Mouse (Mus musculus): ENCODE results near the gene Mettl13. TPM values are rescaled to one million over a fixed set of nuclear protein-coding genes. Genes with fewer than 3 reads are reported as not detected.

Gene Mettl13
- 12.7 and 15.1 TPM in 2 replicates for polyA plus RNA-seq (2014; fragmentation: Nextera tagmentation; extraction: Ambion mirVana)

DNA sequence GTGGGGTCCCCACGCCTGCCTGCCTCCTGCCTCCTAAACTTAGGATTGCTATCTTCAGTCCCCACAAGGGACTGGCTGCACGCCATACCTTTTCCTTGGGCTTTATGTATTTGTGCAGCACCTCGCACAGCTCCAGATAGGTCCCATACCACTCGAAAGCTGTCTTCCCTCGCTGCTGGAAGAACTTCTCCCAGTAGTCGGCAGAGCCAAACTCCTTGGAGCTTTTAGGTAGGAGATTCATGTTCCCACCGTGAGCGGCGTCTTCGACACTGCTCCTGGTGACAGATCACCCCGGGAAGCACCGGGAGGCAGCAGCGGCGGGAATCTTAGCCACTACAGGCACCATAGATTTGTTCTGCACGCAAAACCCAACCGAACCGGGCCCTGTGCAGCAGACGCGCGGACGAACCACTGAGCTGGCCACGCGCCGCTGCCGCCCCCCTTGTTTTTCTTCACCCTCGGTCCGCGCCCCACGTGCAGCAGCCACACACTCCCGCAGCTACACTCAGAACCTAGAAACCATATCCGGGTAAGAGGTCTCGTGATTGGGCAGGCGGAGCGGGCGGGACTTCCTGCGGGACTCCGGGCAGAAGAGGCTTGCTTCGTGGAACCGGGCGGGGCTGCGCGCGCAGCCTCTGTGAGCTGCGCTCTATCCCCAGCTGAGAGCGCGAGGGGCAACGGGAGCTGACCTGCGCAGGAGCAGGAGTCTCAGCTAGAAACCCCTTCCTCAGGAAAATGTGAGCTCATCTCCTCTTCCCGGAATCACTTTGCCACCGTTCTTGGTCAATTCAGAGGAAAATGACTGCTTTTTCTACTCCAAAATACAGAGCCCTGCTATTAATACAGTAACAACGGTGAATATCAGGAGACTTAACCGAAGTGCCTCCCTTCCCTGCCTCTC is at the start of gene Mettl13:
Gene Mettl13, minus strand, starts transcription at position 536 of the 901 bp plus-strand sequence.
- Histone ChIP-seq H3K9ac (replicated peaks; ENCODE audit: low read length) (peak within 1 kb of the TSS; percentile 72), H3K36me3 (ENCODE audit: control insufficient read depth, insufficient read depth, low read length) (peaks cover 30% of the 10 kb centered on the region), H3K4me2 (ENCODE audit: low read length) (peak within 1 kb of the TSS; percentile 90), H3K4me1 (ENCODE audit: control insufficient read depth, insufficient read depth, low read length) (peaks cover 6% of the 10 kb centered on the region), H3K4me3 (replicated peaks; ENCODE audit: low read depth, low read length) (peak within 1 kb of the TSS; percentile 73), H3K27me3 (ENCODE audit: control insufficient read depth, insufficient read depth, low read length) (no peaks in the 10 kb centered on the region), H3K27ac (replicated peaks; ENCODE audit: low read depth, low read length) (peak within 1 kb of the TSS; percentile 75), H3K9me3 (ENCODE audit: control insufficient read depth, low read length) (no peaks in the 10 kb centered on the region)
- under 1% methylated on average over 52 of the region's 52 CpGs for WGBS
- DNase-seq (peak; percentile 99), ATAC-seq (ENCODE audit: low FRiP score, low TSS enrichment) (peak; percentile 98)

DNA sequence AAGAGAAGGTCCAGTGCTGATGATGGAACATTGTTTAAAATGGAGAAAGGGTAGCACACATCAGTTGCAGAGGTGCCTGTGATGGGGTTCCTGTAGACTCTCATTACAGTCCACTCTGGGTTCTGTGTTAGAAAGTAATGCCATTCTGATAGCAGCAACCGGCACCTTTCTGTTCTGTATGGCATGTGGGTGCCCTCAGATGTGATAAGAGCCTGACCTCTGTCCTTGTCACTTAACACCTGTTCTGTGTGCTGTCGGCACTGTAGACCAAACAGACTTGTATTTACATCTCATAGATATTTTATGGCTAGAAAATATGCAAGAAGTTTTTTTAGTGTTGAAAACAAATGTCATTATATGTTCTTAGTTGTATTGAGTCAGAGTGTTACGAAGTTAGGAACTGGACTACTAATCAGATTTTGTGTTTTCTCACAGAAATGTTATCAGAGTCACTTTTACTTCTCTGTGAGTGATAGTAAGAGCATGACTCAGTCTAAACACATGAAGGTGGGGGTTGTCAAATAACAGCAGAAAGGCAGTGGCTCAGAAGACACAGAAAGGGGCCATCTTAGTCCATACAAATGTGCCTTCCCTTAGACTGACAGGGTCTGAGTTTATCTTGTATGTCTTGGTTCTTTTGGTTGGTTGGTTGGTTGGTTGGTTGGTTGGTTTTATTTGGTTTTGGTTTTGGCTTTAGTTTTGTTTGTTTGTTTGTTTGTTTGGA is 49.2 kb upstream of the Mettl13 start:
- Histone ChIP-seq H3K27me3 (ENCODE audit: control insufficient read depth, insufficient read depth, low read length) (no peaks in the 10 kb centered on the region), H3K4me3 (replicated peaks; ENCODE audit: low read depth, low read length) (no peak overlapping the region), H3K9ac (replicated peaks; ENCODE audit: low read length) (no peak overlapping the region), H3K4me2 (ENCODE audit: low read length) (no peak overlapping the region), H3K27ac (replicated peaks; ENCODE audit: low read depth, low read length) (no peak overlapping the region), H3K4me1 (ENCODE audit: control insufficient read depth, insufficient read depth, low read length) (no peaks in the 10 kb centered on the region), H3K9me3 (ENCODE audit: control insufficient read depth, low read length) (no peaks in the 10 kb centered on the region), H3K36me3 (ENCODE audit: control insufficient read depth, insufficient read depth, low read length) (peaks cover 28% of the 10 kb centered on the region)
- WGBS = 95% methylated on average over 3 of the region's 3 CpGs
- DNase-seq (no peak), ATAC-seq (ENCODE audit: low FRiP score, low TSS enrichment) (no peak)

DNA sequence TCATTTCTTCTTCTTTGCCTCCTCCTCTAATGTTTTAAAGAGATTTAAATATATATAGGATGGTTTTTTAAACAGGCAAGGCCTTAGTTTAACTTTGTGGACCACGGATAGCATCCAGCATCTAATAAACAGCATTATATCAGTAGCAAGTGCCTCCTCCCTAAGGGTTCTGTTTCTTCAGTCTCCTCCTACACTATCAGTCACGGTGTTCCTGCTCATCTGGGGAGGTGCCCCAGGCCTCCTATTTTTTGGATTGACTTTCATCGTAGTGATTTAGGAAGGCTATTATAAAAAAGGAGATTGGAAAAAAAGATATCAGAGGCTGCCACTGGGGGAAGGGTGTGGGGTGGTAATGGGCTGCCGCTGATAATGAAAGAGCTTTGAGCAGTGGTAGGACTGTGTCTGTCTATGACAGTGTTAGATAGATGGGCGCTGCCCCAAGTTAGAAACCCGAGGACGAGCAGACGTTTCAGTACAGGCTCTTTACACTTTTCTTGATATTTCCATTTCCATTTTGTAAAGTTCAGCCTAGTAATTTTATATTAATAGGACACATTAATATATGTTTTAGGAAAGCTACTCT is 42.2 kb upstream of the Mettl13 start:
- Histone ChIP-seq H3K4me1 (ENCODE audit: control insufficient read depth, insufficient read depth, low read length) (0 out of 2 replicates have a peak, but pooled peaks cover 5% of the 10 kb centered on the region), H3K4me3 (replicated peaks; ENCODE audit: low read depth, low read length) (no peak overlapping the region), H3K36me3 (ENCODE audit: control insufficient read depth, insufficient read depth, low read length) (peaks cover 17% of the 10 kb centered on the region), H3K9ac (replicated peaks; ENCODE audit: low read length) (no peak overlapping the region), H3K27me3 (ENCODE audit: control insufficient read depth, insufficient read depth, low read length) (no peaks in the 10 kb centered on the region), H3K27ac (replicated peaks; ENCODE audit: low read depth, low read length) (no peak overlapping the region), H3K9me3 (ENCODE audit: control insufficient read depth, low read length) (no peaks in the 10 kb centered on the region), H3K4me2 (ENCODE audit: low read length) (no peak overlapping the region)
- peak; percentile 43; the same call in 1 of the 2 replicates for ATAC-seq (ENCODE audit: low FRiP score, low TSS enrichment)
- WGBS = 56% methylated on average over 8 of the region's 8 CpGs
- DNase-seq = peak; percentile 23

DNA sequence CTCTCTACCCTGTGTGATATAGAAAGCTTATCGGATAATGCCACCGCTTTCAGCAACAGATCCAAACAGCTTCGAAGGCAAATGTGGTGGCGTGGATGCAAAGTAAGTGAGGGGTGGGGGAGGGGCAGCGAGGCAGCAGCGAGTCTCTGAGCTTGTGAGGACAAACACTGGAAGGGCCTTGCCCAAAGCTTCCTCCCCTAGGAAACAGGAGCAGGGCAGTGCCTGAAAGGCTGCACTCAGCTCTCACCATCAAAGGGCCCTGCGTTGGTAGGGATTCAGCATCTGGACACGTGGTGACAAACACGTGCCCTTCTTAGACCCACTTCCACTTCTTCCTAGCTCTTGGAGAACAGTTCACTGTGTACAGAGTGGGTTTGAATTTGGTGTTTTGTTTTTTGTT is 41.1 kb upstream of the Mettl13 start:
- no peaks in the 10 kb centered on the region for H3K27me3 ChIP-seq (ENCODE audit: control insufficient read depth, insufficient read depth, low read length)
- H3K4me1 ChIP-seq (ENCODE audit: control insufficient read depth, insufficient read depth, low read length) = 0 out of 2 replicates have a peak, but pooled peaks cover 5% of the 10 kb centered on the region
- H3K9me3 ChIP-seq (ENCODE audit: control insufficient read depth, low read length) = no peaks in the 10 kb centered on the region
- H3K27ac ChIP-seq (replicated peaks; ENCODE audit: low read depth, low read length) = no peak overlapping the region
- WGBS = 3% methylated on average over 9 of the region's 9 CpGs
- ATAC-seq (ENCODE audit: low FRiP score, low TSS enrichment) (peak; percentile 88), DNase-seq (peak; percentile 74)
- H3K36me3 ChIP-seq (ENCODE audit: control insufficient read depth, insufficient read depth, low read length) = peaks cover 17% of the 10 kb centered on the region
- no peak overlapping the region for H3K9ac ChIP-seq (replicated peaks; ENCODE audit: low read length)
- no peak overlapping the region for H3K4me3 ChIP-seq (replicated peaks; ENCODE audit: low read depth, low read length)
- no peak overlapping the region for H3K4me2 ChIP-seq (ENCODE audit: low read length)

DNA sequence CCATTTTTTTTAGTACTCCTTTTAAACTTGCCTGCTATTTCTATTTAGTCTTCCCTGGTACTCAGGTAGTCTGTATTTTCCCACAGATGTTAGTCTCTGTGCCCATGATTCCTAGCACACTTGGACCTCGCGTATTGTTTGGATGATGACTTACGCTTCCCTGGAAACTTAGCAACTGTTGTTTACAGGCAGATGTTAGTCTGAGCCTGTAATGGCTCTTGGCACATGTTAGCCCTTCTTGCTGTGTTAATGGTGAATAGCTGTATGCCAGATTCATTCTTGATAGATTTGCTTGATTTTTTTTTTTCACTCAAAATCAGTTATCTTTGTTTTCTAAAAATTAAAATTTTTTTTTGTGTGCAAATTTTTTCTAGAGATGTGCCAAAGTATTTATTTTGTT is 40.3 kb upstream of the Mettl13 start:
- WGBS = 81% methylated on average over 3 of the region's 3 CpGs
- Histone ChIP-seq H3K4me3 (replicated peaks; ENCODE audit: low read depth, low read length) (no peak overlapping the region), H3K27ac (replicated peaks; ENCODE audit: low read depth, low read length) (no peak overlapping the region), H3K27me3 (ENCODE audit: control insufficient read depth, insufficient read depth, low read length) (no peaks in the 10 kb centered on the region), H3K9ac (replicated peaks; ENCODE audit: low read length) (no peak overlapping the region), H3K4me2 (ENCODE audit: low read length) (no peak overlapping the region), H3K9me3 (ENCODE audit: control insufficient read depth, low read length) (no peaks in the 10 kb centered on the region), H3K36me3 (ENCODE audit: control insufficient read depth, insufficient read depth, low read length) (peaks cover 22% of the 10 kb centered on the region), H3K4me1 (ENCODE audit: control insufficient read depth, insufficient read depth, low read length) (0 out of 2 replicates have a peak, but pooled peaks cover 5% of the 10 kb centered on the region)
- ATAC-seq (ENCODE audit: low FRiP score, low TSS enrichment) = no peak
- no peak for DNase-seq

DNA sequence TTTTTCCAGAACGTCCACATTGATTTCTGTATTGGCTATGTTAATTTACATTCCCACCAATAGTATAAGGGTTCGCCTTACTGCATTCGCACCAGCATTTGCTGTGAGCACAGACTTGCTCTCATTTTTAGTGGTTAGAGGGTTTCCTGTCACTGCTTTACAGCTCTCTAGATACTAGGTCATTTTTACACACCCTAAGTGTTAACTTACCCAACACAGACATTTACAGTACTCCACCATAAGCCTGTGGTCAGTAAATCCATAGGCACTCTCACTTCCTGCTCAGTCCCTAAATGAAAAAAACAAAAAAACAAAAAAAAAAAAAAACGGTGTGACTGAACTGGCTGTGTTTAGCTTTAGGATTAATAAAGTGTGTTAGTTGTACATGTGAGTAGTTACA is 37.9 kb upstream of the Mettl13 start:
- H3K27ac ChIP-seq (replicated peaks; ENCODE audit: low read depth, low read length) = no peak overlapping the region
- H3K9me3 ChIP-seq (ENCODE audit: control insufficient read depth, low read length) = no peaks in the 10 kb centered on the region
- H3K4me3 ChIP-seq (replicated peaks; ENCODE audit: low read depth, low read length) = no peak overlapping the region
- 0 out of 2 replicates have a peak, but pooled peaks cover 5% of the 10 kb centered on the region for H3K4me1 ChIP-seq (ENCODE audit: control insufficient read depth, insufficient read depth, low read length)
- DNase-seq (no peak), ATAC-seq (ENCODE audit: low FRiP score, low TSS enrichment) (no peak)
- WGBS = 87% methylated on average over 4 of the region's 4 CpGs
- H3K9ac ChIP-seq (replicated peaks; ENCODE audit: low read length) = no peak overlapping the region
- no peaks in the 10 kb centered on the region for H3K27me3 ChIP-seq (ENCODE audit: control insufficient read depth, insufficient read depth, low read length)
- no peak overlapping the region for H3K4me2 ChIP-seq (ENCODE audit: low read length)
- peaks cover 30% of the 10 kb centered on the region for H3K36me3 ChIP-seq (ENCODE audit: control insufficient read depth, insufficient read depth, low read length)

DNA sequence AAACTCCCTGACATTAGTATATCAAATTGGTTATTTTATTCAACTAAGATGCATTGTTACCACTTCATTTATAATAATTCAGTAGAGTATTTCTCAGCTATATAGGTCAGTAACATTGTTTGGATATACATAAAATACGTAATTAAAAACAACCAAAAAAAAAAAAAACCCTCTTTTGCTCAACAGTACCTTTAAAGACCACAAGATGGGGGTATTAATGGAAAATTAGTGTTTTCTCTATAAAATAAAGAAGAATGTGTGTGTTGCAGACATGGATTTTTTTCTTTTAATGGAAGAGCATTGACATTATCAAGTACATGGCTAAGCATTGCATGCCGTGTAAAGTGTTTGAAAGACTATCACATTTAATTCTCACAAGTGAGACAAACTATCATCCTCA is 34.5 kb upstream of the Mettl13 start:
- H3K9me3 ChIP-seq (ENCODE audit: control insufficient read depth, low read length) = no peaks in the 10 kb centered on the region
- H3K4me2 ChIP-seq (ENCODE audit: low read length) = no peak overlapping the region
- no peak overlapping the region for H3K4me3 ChIP-seq (replicated peaks; ENCODE audit: low read depth, low read length)
- DNase-seq = peak; percentile 17
- H3K4me1 ChIP-seq (ENCODE audit: control insufficient read depth, insufficient read depth, low read length) = no peaks in the 10 kb centered on the region
- no peak for ATAC-seq (ENCODE audit: low FRiP score, low TSS enrichment)
- H3K27me3 ChIP-seq (ENCODE audit: control insufficient read depth, insufficient read depth, low read length) = no peaks in the 10 kb centered on the region
- H3K27ac ChIP-seq (replicated peaks; ENCODE audit: low read depth, low read length) = no peak overlapping the region
- 87% methylated on average over 2 of the region's 2 CpGs for WGBS
- H3K9ac ChIP-seq (replicated peaks; ENCODE audit: low read length) = no peak overlapping the region
- H3K36me3 ChIP-seq (ENCODE audit: control insufficient read depth, insufficient read depth, low read length) = peaks cover 49% of the 10 kb centered on the region

DNA sequence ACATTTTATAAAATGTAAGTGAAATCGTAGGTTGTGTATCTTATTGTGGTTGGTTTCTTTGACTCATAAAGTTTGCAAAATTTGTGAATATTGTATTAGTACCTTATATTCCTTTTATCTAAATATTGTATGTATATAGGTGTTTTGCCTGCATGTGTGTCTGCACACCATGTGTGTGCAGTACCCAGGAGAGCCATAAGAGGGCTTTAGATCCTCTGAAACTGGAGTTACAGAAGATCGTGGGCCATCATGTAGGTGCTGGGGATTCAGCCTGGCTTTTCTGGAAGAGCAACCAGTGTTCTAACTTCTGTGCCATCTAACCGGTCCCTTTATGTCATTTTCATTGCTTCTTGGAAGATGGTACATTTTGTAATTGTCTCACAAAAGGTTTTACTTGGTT is 26.7 kb upstream of the Mettl13 start:
- DNase-seq (no peak), ATAC-seq (ENCODE audit: low FRiP score, low TSS enrichment) (no peak)
- no peak overlapping the region for H3K4me2 ChIP-seq (ENCODE audit: low read length)
- H3K4me1 ChIP-seq (ENCODE audit: control insufficient read depth, insufficient read depth, low read length) = peaks cover 9% of the 10 kb centered on the region; the same call in 1 of the 2 replicates
- 94% methylated on average over 3 of the region's 3 CpGs for WGBS
- H3K4me3 ChIP-seq (replicated peaks; ENCODE audit: low read depth, low read length) = no peak overlapping the region
- no peak overlapping the region for H3K27ac ChIP-seq (replicated peaks; ENCODE audit: low read depth, low read length)
- H3K36me3 ChIP-seq (ENCODE audit: control insufficient read depth, insufficient read depth, low read length) = peaks cover 37% of the 10 kb centered on the region
- H3K9me3 ChIP-seq (ENCODE audit: control insufficient read depth, low read length) = no peaks in the 10 kb centered on the region
- H3K9ac ChIP-seq (replicated peaks; ENCODE audit: low read length) = no peak overlapping the region
- H3K27me3 ChIP-seq (ENCODE audit: control insufficient read depth, insufficient read depth, low read length) = no peaks in the 10 kb centered on the region
